35 mouse cellular contexts compared by ENCODE assay signal in genomic region chr10:87039340-87039739, GRCm38 (mm10). TPM values are rescaled to one million over a fixed set of nuclear protein-coding genes. Genes with fewer than 3 reads are reported as not detected.
"Had no signal": no experiment of that assay in that cellular context is flagged by ENCODE, and none has a peak within 500 bp of the region (broad histone marks: within the 10 kb centered on the region; RNA-seq: fewer than 3 reads in every experiment).

No protein-coding gene starts in this region.

- H3K4me3 ChIP-seq: forebrain, embryonic 15.5 days; hindbrain, embryonic 13.5 days; hindbrain, embryonic 15.5 days; kidney, embryonic 15.5 days; limb, embryonic 13.5 days; limb, embryonic 15.5 days; liver, embryonic 12.5 days had no signal

- H3K9ac ChIP-seq: forebrain, embryonic 15.5 days; forebrain, postnatal 0 days; hindbrain, embryonic 13.5 days; hindbrain, embryonic 15.5 days; kidney, embryonic 15.5 days; limb, embryonic 13.5 days; limb, embryonic 15.5 days; liver, embryonic 12.5 days; liver, embryonic 14.5 days had no signal

- DNase-seq: forebrain, postnatal 0 days; gastrocnemius, postnatal 14 days; gastrocnemius, postnatal 36 days; kidney, adult 11 months; kidney, adult 2 months; kidney, adult 9 months; kidney, postnatal 14 days; kidney, postnatal 36 days; layer of hippocampus, adult 9-11 months; layer of hippocampus, postnatal 36 days; left cerebral cortex, postnatal 4 days; lung, adult 18-20 months had no signal

- H3K4me1 ChIP-seq: kidney, embryonic 15.5 days; limb, embryonic 13.5 days; limb, embryonic 15.5 days had no signal

- ATAC-seq: forebrain, embryonic 15.5 days; forebrain, postnatal 0 days; hindbrain, postnatal 0 days; intestine, embryonic 16.5 days; liver, embryonic 12.5 days had no signal

- H3K9me3 ChIP-seq: forebrain, embryonic 15.5 days; hindbrain, embryonic 13.5 days; hindbrain, embryonic 15.5 days; kidney, embryonic 15.5 days; limb, embryonic 13.5 days; limb, embryonic 15.5 days; liver, embryonic 12.5 days had no signal

- H3K4me2 ChIP-seq: forebrain, embryonic 15.5 days; hindbrain, embryonic 13.5 days; hindbrain, embryonic 15.5 days; kidney, embryonic 15.5 days; limb, embryonic 13.5 days; limb, embryonic 15.5 days; liver, embryonic 12.5 days had no signal

- H3K27me3 ChIP-seq: forebrain, embryonic 15.5 days; hindbrain, embryonic 13.5 days; hindbrain, embryonic 15.5 days; kidney, embryonic 15.5 days; limb, embryonic 15.5 days; liver, embryonic 12.5 days had no signal

- H3K36me3 ChIP-seq: forebrain, embryonic 15.5 days; hindbrain, embryonic 13.5 days; hindbrain, embryonic 15.5 days; kidney, embryonic 15.5 days; limb, embryonic 13.5 days; limb, embryonic 15.5 days; liver, embryonic 12.5 days had no signal

- H3K27ac ChIP-seq: forebrain, embryonic 15.5 days; hindbrain, embryonic 13.5 days; hindbrain, embryonic 15.5 days; hindbrain, postnatal 0 days; kidney, embryonic 15.5 days; kidney, postnatal 0 days; limb, embryonic 13.5 days; limb, embryonic 15.5 days; liver, embryonic 12.5 days; liver, embryonic 14.5 days had no signal

RNA-seq across cellular contexts. Expression of gene 1700113H08Rik, which starts 18.5 kb away (rescaled TPM):
- total RNA-seq: forebrain, postnatal 0 days; hematopoietic stem cell, adult 5-6 weeks; layer of hippocampus, adult 18-20 months; layer of hippocampus, adult 8-10 months; layer of hippocampus, postnatal 14 days; layer of hippocampus, postnatal 36 days; left cerebral cortex, adult 18-20 months; left cerebral cortex, adult 8-10 months; left cerebral cortex, postnatal 10 days; left cerebral cortex, postnatal 25 days; left cerebral cortex, postnatal 4 days; liver, adult 2 months had no signal
- polyA plus RNA-seq: kidney, adult 2 months; kidney, embryonic 15.5 days; kidney, postnatal 0 days; large intestine, adult 2 months; limb, embryonic 11.5 days; limb, embryonic 13.5 days; limb, embryonic 15.5 days; liver, adult 2 months; liver, embryonic 12.5 days; liver, embryonic 14.5 days; liver, embryonic 16.5 days had no signal
